Mouse (Mus musculus): ENCODE results near the gene E2f4.
A peak's percentile ranks its signal among the peaks of the same experiment; 100 is the strongest.

Gene E2f4

DNA sequence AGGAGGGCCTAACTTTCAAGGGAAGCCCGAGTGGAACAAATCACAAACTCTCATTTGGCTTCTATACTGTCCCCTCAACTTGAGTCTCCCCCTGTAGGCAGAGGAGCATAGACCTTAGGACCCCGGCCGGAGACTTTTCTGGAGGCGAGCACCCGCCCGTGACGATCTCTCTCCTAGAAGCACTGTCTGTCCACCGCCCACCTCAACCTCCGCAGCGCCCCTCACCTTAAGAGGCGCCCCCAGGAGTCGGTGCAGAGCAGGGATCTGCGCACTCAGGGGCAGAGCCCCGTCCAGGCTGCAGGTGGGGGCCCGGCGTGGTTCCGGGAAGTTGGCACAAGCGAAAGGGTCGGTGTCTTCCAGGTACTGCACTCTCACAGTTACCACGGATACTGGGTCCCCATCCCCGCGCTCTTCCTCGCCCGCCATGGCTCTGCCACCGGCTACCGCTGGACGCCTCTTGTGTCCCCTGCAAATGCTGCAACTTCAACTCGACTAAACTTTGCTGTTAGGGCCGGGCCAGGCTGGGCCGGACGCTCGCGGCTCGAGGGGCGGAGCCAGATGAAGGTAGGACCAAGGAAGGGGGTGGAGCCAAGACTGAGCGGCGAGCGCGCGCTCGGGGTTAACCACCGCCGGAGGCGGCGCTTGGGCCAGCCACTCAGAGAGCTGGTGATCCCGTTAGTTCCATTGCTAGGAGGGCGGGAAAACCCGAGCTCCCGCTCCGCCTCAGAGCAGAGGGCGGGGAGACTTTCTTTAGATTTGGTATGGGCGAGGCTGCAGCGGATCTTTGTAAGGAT, 50.2 kb downstream of the E2f4 start, which contains the start of gene Fhod1:
Fhod1 (minus strand) TSS at position 526 of the 794 bp plus-strand sequence.
- peak; percentile 93 to 95 for DNase-seq (ENCODE audit: low spot score in 2 of 2)

DNA sequence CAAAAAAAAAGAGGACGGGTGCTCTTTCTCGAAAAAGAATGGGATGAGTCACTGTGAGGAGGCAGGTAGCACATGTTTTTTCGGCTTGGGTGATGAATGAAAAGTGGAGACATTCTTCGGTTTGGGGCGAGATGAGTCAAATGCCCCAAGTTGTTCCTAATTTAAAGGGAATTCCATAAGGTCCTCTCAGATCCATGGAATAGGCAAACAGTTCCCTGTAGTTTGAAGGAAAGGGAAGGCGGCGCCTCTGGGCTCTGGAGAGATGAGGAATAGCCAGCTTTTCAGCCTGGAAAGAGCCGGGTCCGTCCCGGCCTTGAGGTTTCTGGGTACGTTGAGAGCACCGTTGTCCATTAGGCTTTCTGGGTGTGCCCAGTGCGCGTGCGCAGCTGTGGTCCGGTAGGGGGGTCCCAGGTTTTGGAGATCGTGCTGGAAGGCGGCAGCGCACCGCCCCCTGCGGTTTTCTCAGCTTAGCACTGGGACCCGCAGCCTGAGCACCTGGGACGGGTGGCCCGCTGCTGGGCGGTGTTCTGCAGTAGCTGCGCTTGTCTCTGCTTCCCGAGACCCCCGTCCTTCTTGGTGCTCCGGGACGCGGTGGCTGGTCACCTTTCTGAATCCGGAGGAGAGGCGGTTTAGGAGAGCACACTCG, 51.1 kb downstream of the E2f4 start, which contains the start of gene Slc9a5:
Slc9a5 (plus strand) TSS at position 394 of the 646 bp plus-strand sequence.
- no peak for DNase-seq (ENCODE audit: low spot score in 2 of 2)

DNA sequence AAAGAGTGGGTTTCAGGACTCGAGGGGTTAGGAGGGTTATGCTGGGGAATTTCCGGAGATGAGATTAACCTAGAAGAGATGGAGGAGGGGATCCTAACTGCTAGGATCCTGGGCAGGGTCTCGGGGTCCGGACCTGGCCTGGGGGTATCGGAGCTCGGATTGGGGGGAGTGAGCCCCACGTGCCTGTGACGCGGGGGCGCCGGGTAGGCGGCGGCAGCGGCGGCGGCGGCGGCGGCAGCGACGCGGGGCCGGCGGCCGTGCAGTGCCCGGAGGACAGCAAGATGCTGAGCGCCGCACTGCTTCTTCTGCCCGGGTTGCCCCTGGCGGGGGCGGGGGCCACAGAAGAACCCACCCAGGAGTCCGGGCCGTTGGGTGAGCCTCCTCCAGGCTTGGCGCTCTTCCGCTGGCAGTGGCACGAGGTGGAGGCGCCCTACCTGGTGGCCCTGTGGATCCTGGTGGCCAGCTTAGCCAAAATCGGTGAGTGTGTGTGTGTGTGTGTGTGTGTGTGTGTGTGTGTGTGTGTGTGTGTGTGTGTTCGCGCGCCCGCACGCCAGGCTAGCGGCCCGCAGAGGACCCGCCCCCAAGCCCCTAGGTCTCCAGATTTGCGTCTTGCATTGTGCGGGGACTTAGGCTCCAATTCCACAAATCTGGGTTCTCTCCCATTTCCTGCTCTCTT, 51.8 kb downstream of the E2f4 start:
- no peak for DNase-seq (ENCODE audit: low spot score in 2 of 2)

DNA sequence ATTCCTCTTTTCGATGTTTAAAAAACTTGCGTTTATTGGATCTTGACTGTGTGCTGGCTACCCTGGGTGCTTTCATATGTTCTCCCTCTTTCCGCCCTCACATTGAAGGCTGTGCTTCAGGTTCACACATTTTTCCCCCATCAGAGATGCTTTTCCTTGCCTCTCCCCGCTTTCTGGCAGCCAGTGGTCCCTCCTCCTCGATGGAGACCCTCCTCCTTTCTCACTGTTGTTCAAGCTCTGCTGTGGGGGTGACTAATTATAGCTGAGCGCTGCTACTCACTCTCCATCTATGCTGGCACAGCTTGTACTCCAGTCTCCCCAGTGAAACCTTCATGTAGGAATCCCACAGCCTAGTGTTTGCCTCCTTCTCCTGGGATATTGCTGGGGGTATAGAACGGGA, 52.7 kb downstream of the E2f4 start:
- DNase-seq (ENCODE audit: low spot score in 2 of 2), result no peak

DNA sequence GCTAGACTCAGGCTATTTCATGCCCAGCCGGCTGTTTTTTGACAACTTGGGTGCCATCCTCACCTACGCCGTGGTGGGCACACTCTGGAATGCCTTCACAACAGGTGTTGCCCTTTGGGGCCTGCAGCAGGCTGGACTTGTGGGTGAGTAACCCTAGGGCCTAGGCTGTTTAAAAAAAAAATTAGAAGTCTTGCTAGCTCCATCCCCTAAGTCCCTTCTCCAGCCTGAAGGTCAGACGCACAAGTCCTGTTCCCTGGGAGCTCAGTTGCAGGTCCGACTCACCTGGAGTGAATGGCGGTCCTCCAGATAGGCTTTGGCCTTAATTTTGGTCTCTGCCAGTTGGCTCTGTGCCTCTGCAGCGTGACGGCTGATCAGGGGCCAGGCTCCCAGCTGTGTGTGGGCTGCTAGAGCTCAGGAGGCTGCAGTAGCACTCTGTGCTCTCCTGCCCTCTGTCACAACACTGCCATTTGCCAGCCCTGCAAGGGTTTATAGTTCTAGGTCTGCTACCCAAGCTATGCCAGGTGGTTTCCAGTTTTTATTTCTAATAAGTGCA, 56.2 kb downstream of the E2f4 start:
- no peak for DNase-seq (ENCODE audit: low spot score in 2 of 2)

DNA sequence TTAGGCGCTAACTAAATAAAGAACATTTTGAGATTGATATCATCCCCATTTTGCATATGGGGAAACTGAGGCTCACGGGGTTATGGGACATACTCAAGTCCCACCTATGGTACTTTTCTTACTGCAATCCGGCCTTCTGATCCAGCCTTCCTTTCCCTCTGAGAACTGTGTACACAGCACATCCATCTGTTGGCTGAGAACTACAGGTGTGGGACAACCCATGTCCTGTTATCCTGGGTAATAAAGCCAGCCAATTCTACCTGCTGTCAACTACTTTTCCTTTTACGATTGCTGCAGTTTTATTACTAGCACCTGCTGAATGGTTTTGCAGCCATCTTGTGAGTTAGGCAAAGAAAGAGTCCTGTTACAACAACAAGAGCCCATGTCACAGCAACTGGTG, 57.1 kb downstream of the E2f4 start:
- no peak for DNase-seq (ENCODE audit: low spot score in 2 of 2)

Measured in urinary bladder, postnatal 36 days (tissue).